Mouse (Mus musculus) hindbrain, embryonic 16.5 days (tissue): ENCODE data around the gene Sema5a. TPM values are rescaled to one million over a fixed set of nuclear protein-coding genes. Genes with fewer than 3 reads are reported as not detected.
A peak's percentile ranks its signal among the peaks of the same experiment; 100 is the strongest.
"Not testable (repeated sequence)": the region's sequence is repeated elsewhere in the genome, so short reads cannot be mapped to it uniquely, and the experiment has no call there.

Experiments used
- ATAC-seq: fragments of 200-750 bp; cut with Nextera tagmentation; 2 replicates; pipeline ENCODE4 v1.8.0; 2017; ENCODE audit warnings: moderate TSS enrichment, moderate library complexity
- H3K27ac ChIP-seq: fragments of 300-500 bp; sonication (generic); 2 replicates; pipeline ENCODE4 v1.5.1; 2014; ENCODE audit warnings: low read depth, mild to moderate bottlenecking, control low read depth, low read length, moderate library complexity
- H3K27me3 ChIP-seq: fragments of 300-500 bp; sonication (generic); replicated peaks from 2 replicates; pipeline ENCODE4 v1.6.1; 2014; ENCODE audit warnings: low read length; ENCODE audit not compliant: control insufficient read depth, insufficient read depth
- H3K36me3 ChIP-seq: fragments of 300-500 bp; sonication (generic); 2 replicates; pipeline ENCODE4 v1.6.1; 2014; ENCODE audit warnings: mild to moderate bottlenecking, low read length, moderate library complexity, mixed read lengths; ENCODE audit not compliant: control insufficient read depth, insufficient read depth
- H3K4me1 ChIP-seq: fragments of 300-500 bp; sonication (generic); 2 replicates; pipeline ENCODE4 v1.6.1; 2014; ENCODE audit warnings: low read depth, low read length; ENCODE audit not compliant: control insufficient read depth, insufficient read depth
- H3K4me2 ChIP-seq: fragments of 300-500 bp; sonication (generic); 2 replicates; pipeline ENCODE4 v1.6.1; 2014; ENCODE audit warnings: mild to moderate bottlenecking, low read length, control low read depth, moderate library complexity
- H3K4me3 ChIP-seq: fragments of 300-500 bp; sonication (generic); 2 replicates; pipeline ENCODE4 v1.5.1; 2014; ENCODE audit warnings: mild to moderate bottlenecking, low read length, control low read depth, moderate library complexity
- H3K9ac ChIP-seq: fragments of 300-500 bp; sonication (generic); 2 replicates; pipeline ENCODE4 v1.6.1; 2014; ENCODE audit warnings: low read depth, mild to moderate bottlenecking, control low read depth, low read length, moderate library complexity
- H3K9me3 ChIP-seq: fragments of 300-500 bp; sonication (generic); 2 replicates; pipeline ENCODE4 v1.6.1; 2014; ENCODE audit warnings: mild to moderate bottlenecking, low read length, moderate library complexity; ENCODE audit not compliant: control insufficient read depth
- WGBS: fragments of 180-500 bp; shearing (Covaris S2); extraction: QIAGEN DNeasy Blood & Tissue Kit; methylation state at CpG from one replicate; pipeline ENCODE4 v1.1.7; 2014; 5-methylcytosine and 5-hydroxymethylcytosine counted together
- polyA plus RNA-seq: library from polyadenylated mRNA; unstranded; fragments of >200 nt; fragmentation: Nextera tagmentation; extraction: Ambion mirVana; gene quantifications from 2 replicates; pipeline ENCODE4 v1.2.1, GENCODE M21; 2015

The Sema5a gene
- polyA plus RNA-seq, 1 experiment from 2014 or later: 10.1 TPM

DNA sequence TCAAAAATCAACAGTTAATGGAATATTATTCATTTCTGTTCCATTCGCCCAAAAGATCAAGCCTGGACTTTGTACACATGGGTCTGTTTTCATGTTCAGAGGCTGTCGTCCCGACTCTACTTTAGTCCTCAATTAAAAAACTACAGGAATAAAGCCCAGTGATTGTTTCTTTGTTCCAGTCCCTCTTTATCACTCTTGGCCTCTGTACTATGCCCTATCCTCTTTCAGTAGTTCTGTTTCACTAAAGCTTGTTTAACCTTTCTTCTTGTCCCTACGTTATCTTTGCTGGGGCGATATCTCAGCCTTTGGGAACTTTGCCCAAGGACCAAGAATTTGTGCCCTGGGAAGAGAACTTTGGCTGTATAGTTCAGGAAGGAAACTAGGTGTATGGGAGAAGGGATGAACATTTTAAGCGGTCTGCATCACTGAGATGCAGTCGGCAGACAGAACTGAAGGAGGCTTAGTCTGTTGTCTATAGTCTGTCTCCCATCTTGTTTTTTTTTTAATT is 17.7 kb upstream of the Sema5a start:
- Histone ChIP-seq H3K4me2 (no peak overlapping the region), H3K4me1 (no peaks in the 10 kb centered on the region), H3K27me3 (no peaks in the 10 kb centered on the region; the same call in 1 of the 2 replicates), H3K27ac (no peak overlapping the region), H3K4me3 (no peak overlapping the region), H3K9me3 (no peaks in the 10 kb centered on the region), H3K36me3 (no peaks in the 10 kb centered on the region), H3K9ac (no peak overlapping the region)
- WGBS: 92% methylated on average over 7 of the region's 7 CpGs
- ATAC-seq: no peak

DNA sequence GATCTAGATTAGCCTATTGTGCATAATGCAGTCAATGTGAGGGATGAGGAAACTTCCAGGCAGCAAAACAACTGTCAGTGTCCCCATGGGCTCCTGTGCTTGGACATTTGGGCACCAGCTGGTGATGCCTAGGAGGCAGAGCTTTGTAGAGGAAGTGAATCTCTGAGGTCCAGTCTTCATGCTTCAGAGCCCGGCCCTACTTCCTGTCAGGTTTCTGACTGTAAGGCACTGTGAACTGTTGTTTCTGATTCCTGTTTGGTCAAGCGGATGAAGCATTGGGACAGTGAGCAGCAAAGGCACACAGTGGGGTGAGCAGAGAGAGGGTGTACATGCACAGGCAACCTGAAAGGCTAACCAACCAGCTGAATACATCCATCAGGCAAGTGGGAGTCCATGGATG is 14.5 kb upstream of the Sema5a start:
- Histone ChIP-seq H3K4me2 (no peak overlapping the region), H3K4me1 (no peaks in the 10 kb centered on the region), H3K36me3 (no peaks in the 10 kb centered on the region), H3K27me3 (no peaks in the 10 kb centered on the region; the same call in 1 of the 2 replicates), H3K27ac (no peak overlapping the region), H3K4me3 (no peak overlapping the region), H3K9me3 (no peaks in the 10 kb centered on the region), H3K9ac (no peak overlapping the region)
- WGBS: 93% methylated on average over 2 of the region's 2 CpGs
- no peak for ATAC-seq

DNA sequence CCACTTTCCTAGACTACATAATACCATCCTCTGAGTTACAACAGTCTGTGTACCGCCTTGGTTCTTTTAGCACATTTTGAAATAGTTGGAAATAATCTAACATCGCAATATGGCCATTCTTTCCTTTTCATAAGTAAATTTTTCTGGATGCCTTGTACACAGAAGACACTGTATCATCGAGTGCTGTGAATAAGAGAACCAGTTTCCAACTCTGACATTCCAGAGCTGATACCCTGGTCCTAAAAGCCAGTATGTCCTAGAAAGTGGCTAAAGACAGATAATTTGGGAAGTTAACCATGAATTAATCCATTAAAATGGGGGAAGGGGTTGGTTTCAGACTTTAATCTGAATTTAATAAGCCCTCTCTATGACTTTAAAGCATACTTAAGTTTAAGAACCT is 12.4 kb upstream of the Sema5a start:
- Histone ChIP-seq H3K9me3 (no peaks in the 10 kb centered on the region), H3K4me2 (no peak overlapping the region), H3K36me3 (no peaks in the 10 kb centered on the region), H3K4me3 (no peak overlapping the region), H3K27ac (no peak overlapping the region), H3K27me3 (no peaks in the 10 kb centered on the region), H3K9ac (no peak overlapping the region), H3K4me1 (no peaks in the 10 kb centered on the region)
- WGBS: 87% methylated on average over 3 of the region's 3 CpGs
- ATAC-seq: no peak

DNA sequence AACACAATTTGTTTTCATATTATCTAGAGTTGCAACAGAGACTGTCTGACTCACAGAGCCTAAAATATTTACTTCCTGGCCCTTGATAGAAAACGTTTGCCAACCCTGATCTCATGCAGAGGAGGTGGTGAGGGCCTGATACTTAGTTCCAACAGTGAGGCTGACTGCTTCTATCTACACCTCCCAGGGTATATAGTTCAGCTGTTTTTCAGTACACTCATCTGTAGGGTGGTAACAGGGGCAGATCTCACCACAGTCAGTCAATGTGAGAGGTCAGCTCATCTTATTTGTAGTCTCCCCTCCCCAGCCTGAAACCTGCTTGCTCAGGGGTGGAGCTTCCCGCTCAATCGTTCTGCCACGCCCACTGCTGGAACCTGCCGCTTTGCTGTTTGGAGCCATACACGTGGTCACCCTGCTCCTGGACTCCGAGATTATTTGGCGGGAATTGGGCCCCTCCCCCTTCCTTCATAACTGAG is 11.9 kb upstream of the Sema5a start:
- not testable (repeated sequence) for H3K27me3 ChIP-seq, H3K27ac ChIP-seq, H3K36me3 ChIP-seq, H3K4me2 ChIP-seq, H3K9ac ChIP-seq, H3K4me3 ChIP-seq, ATAC-seq, H3K4me1 ChIP-seq, H3K9me3 ChIP-seq
- 14% methylated on average over 7 of the region's 8 CpGs for WGBS

DNA sequence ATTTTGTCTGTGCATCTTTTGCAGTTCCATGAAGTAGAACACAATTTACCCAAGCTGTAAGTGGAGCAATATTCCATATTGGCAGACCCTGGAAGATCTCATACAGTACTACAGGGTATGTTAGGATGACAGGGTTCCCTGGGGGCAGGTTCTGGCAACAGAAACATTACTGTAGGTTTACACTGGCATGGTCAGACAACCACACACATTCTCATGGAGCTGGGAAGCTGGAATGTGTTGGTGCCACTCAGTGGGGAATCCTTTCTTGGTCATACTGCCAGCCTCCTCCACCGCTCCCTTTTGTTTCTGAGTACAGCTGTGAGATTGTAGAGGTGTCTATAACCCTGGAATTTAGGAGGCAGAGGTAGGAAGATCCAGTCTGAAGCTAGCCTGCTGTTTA is 11.2 kb upstream of the Sema5a start:
- no peaks in the 10 kb centered on the region for H3K27me3 ChIP-seq
- no peak overlapping the region for H3K4me3 ChIP-seq
- H3K9ac ChIP-seq: no peak overlapping the region
- WGBS: 91% methylated on average over 1 of the region's 1 CpGs
- H3K9me3 ChIP-seq: no peaks in the 10 kb centered on the region
- no peak overlapping the region for H3K4me2 ChIP-seq
- H3K36me3 ChIP-seq: no peaks in the 10 kb centered on the region
- H3K27ac ChIP-seq: no peak overlapping the region
- H3K4me1 ChIP-seq: no peaks in the 10 kb centered on the region
- no peak for ATAC-seq

DNA sequence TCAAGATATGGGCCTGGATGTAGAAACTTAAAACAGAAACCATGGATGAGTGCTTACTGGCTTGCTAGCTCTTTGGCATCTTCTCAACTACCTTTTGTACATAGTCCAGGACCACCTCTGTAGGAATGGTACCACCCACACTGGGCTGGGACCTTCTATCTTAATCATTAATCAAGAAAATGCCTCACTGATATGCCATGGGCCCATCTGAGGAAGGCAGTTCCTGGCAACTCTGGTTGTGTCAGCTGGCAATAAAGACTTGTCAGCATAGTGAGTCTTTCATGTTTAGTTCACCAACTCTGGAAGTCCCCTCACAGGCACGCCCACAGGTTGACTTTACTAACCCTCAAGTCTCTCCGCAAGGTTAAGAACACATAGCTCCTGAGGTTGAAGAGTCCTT is 5.5 kb upstream of the Sema5a start:
- Histone ChIP-seq H3K9me3 (no peaks in the 10 kb centered on the region), H3K9ac (no peak overlapping the region), H3K27ac (no peak overlapping the region), H3K4me1 (no peaks in the 10 kb centered on the region; the same call in 1 of the 2 replicates), H3K4me2 (no peak overlapping the region), H3K27me3 (no peaks in the 10 kb centered on the region), H3K36me3 (no peaks in the 10 kb centered on the region), H3K4me3 (no peak overlapping the region)
- 100% methylated on average over 2 of the region's 2 CpGs for WGBS
- ATAC-seq: no peak

DNA sequence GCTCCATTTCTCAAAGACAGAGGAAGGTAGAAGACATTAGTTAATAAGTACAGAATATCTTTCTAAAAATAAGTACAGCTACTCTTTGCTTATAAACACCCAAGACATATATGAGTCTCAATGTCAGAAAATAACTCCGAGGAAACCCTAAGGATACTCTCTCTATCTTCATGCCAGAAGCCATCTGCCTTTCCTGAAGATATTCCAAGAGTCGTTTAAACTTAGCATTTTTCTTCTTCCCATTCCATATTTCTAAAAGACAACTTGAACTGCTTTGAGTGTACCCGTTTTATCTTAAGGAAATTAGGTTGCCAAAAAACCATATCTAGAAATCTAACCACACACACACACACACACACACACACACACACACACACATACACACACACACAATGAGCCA is 4.5 kb upstream of the Sema5a start:
- H3K4me3 ChIP-seq: no peak overlapping the region
- no peaks in the 10 kb centered on the region for H3K27me3 ChIP-seq
- no peak overlapping the region for H3K9ac ChIP-seq
- no peaks in the 10 kb centered on the region for H3K36me3 ChIP-seq
- H3K9me3 ChIP-seq: no peaks in the 10 kb centered on the region
- no peak for ATAC-seq
- no peak overlapping the region for H3K4me2 ChIP-seq
- H3K27ac ChIP-seq: no peak overlapping the region
- 88% methylated on average over 3 of the region's 3 CpGs for WGBS
- peaks cover 4% of the 10 kb centered on the region for H3K4me1 ChIP-seq

DNA sequence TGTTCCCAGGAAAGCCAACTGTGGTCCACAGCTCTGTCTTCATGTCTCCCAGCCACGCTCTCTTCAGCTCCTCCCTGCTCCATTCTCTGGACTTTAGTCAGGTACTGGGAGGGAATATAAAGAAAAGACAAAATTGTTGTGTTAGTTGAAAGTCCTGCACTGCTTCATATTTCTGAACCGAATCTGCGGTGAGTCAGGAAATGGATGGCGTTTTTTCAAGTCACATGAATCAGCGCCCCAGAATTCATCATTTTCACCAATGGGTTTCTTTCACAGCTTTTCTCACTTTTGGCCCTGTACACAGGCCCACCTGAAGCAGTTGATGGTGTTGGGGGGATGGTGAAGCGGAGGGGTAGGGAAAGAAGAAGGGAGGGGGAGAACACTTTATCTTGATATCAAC is 2.9 kb upstream of the Sema5a start:
- Histone ChIP-seq H3K4me1 (peaks cover 9% of the 10 kb centered on the region), H3K27ac (no peak overlapping the region), H3K4me3 (no peak overlapping the region), H3K36me3 (no peaks in the 10 kb centered on the region), H3K9me3 (no peaks in the 10 kb centered on the region), H3K27me3 (no peaks in the 10 kb centered on the region), H3K9ac (no peak overlapping the region), H3K4me2 (no peak overlapping the region)
- WGBS: 88% methylated on average over 6 of the region's 6 CpGs
- ATAC-seq: no peak

DNA sequence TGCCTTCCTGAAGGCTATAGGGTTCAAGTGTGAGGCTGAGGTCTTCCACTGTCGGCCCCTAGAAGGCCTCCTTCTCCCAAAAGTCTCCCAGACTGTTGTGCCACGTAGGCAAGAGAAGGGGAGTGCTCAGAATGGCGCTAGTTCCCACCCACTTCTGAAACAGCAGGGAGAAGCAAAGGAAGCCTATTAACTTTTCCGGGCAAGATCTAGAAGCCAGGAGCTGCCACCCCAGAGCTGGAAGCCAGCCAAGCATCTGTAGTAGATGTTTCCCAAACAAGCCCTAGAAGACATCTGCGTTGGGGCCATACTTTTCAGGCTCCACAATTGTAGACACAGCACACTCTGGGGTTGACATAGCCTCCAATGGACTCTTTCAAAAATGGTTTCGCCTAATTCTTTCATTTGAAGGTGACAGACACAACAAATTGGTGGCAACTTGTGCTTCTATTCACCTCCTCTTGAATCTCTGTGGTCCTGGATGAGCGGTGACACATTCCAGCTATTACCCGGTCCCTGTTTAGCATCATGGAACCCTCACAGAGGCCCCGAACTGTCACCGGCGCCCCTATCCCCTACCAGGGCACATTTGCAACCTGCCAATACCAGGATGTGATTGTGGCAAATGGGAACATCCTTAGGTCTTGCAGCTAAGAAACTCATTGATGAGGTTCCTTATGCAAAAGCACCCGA is 1.4 kb upstream of the Sema5a start:
- Histone ChIP-seq H3K9ac (no peak overlapping the region), H3K4me3 (peak overlapping the region; percentile 66; the same call in 1 of the 2 replicates)

More for the DNA sequence above, 1.4 kb upstream of the Sema5a start:
- WGBS: 72% methylated on average over 12 of the region's 12 CpGs
- no peak for ATAC-seq
- Histone ChIP-seq H3K9me3 (no peaks in the 10 kb centered on the region), H3K36me3 (no peaks in the 10 kb centered on the region), H3K27ac (no peak overlapping the region), H3K27me3 (no peaks in the 10 kb centered on the region), H3K4me2 (peak overlapping the region; percentile 98; the same call in 1 of the 2 replicates), H3K4me1 (peaks cover 14% of the 10 kb centered on the region)
